8 mouse cellular contexts compared by ENCODE assay signal in the genomic region with DNA sequence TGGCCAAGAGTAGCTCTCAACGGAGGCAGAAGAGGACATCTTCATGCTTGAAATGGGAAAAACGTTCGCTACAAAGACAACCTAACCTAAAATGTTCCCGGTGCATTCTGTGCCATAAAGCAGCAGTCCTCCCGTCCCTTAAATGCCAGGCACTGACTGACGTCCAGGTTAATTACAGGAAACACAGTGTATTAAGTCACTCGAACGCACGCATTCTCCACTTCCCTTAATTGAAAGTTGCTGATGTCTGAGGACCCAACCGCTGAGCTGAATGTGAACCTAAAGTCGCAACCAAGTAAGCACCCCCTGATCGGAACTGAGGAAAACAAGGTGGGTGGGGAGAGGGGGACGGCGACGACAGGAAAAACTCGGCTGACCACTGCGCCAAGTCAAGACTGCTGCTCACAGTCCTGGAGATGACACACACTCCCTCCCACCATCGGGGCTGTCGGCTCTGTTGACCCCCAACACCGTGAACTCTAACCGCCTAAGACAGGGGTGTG. TPM values are rescaled to one million over a fixed set of nuclear protein-coding genes. Genes with fewer than 3 reads are reported as not detected.
DNase-seq lines count a peak whose midpoint lies in the region; ATAC-seq and TF ChIP-seq lines count a peak whose summit lies in the region.

No protein-coding gene starts in this region.

- WGBS in intestine, postnatal 0 days = 1% methylated on average over 21 of the region's 21 CpGs

- ATAC-seq in CD4-positive, CD25-positive, alpha-beta regulatory T cell, adult 4 months = peak; percentile 34
- no peak for ATAC-seq in intestine, postnatal 0 days
- ATAC-seq in monocyte, adult 5-6 weeks (replicated peaks; ENCODE audit: insufficient number of reproducible peaks, low FRiP score, low TSS enrichment, poor library complexity, severe bottlenecking) = peak; percentile 74

- H3K27me3 ChIP-seq in erythroblast, embryonic 14.5 days (ENCODE audit: control insufficient read depth) = no peaks in the 10 kb centered on the region
- H3K27me3 ChIP-seq in intestine, postnatal 0 days (replicated peaks; ENCODE audit: control insufficient read depth, insufficient read depth, low read length) = no peaks in the 10 kb centered on the region

- peak; percentile 17 for DNase-seq in kidney, adult 18-20 months
- DNase-seq in kidney, postnatal 10 days = no peak
- no peak for DNase-seq in ovary, adult 18-20 months (ENCODE audit: low spot score)
- no peak for DNase-seq in thymus, postnatal 14 days

- no peaks in the 10 kb centered on the region for H3K9me3 ChIP-seq in erythroblast, embryonic 14.5 days (ENCODE audit: control insufficient read depth, low read length)
- H3K9me3 ChIP-seq in intestine, postnatal 0 days (ENCODE audit: control insufficient read depth) = no peaks in the 10 kb centered on the region

- H3K27ac ChIP-seq in intestine, postnatal 0 days (ENCODE audit: low read depth, low read length) = peak overlapping the region; percentile 94

- peak overlapping the region; percentile 68 for H3K4me3 ChIP-seq in erythroblast, embryonic 14.5 days (replicated peaks)
- H3K4me3 ChIP-seq in intestine, postnatal 0 days (ENCODE audit: low read depth, low read length) = peak overlapping the region; percentile 89

- no peak for TF ChIP-seq CTCF in intestine, postnatal 0 days (IDR thresholded peaks at IDR 0.05; ENCODE audit: low read depth)

- peaks cover 37% of the 10 kb centered on the region for H3K4me1 ChIP-seq in erythroblast, embryonic 14.5 days (ENCODE audit: control insufficient read depth)
- peaks cover 5% of the 10 kb centered on the region for H3K4me1 ChIP-seq in intestine, postnatal 0 days (replicated peaks; ENCODE audit: control insufficient read depth, insufficient read depth, low read length)

- peak overlapping the region; percentile 87 for H3K4me2 ChIP-seq in intestine, postnatal 0 days (replicated peaks; ENCODE audit: low read depth)

- peaks cover 30% of the 10 kb centered on the region for H3K36me3 ChIP-seq in erythroblast, embryonic 14.5 days (ENCODE audit: control insufficient read depth)
- H3K36me3 ChIP-seq in intestine, postnatal 0 days (ENCODE audit: control insufficient read depth, insufficient read depth) = peaks cover 12% of the 10 kb centered on the region; the same call in 1 of the 2 replicates

- peak overlapping the region; percentile 97 for H3K9ac ChIP-seq in intestine, postnatal 0 days (ENCODE audit: low read depth, low read length)

RNA-seq across cellular contexts. Expression of a gene that starts 0.7 kb away (rescaled TPM):
- 10 to 100 TPM; 32.3 to 38.6 TPM for polyA plus RNA-seq in CD4-positive, CD25-positive, alpha-beta regulatory T cell, adult 4 months (2017; shearing (Covaris generic))
- 0.36 and 0.46 TPM in 2 replicates for polyA plus RNA-seq in erythroblast, embryonic 14.5 days (2012)
- 52.9 and 53.7 TPM in 2 replicates for polyA plus RNA-seq in intestine, postnatal 0 days (2015; fragmentation: Nextera tagmentation; extraction: Ambion mirVana)
- total RNA-seq in monocyte, adult 5-6 weeks (2017) = 64.8 to 81.4 TPM (median 73.4 TPM) in 3 replicates

RNA-seq across cellular contexts. Expression of a gene that starts 38.7 kb away (rescaled TPM):
- 10 to 100 TPM; 16.5 to 21.1 TPM for polyA plus RNA-seq in CD4-positive, CD25-positive, alpha-beta regulatory T cell, adult 4 months (2017; shearing (Covaris generic))
- 2.4 and 2.5 TPM in 2 replicates for polyA plus RNA-seq in erythroblast, embryonic 14.5 days (2012)
- polyA plus RNA-seq in intestine, postnatal 0 days (2015; fragmentation: Nextera tagmentation; extraction: Ambion mirVana) = 46.5 and 58.8 TPM in 2 replicates
- total RNA-seq in monocyte, adult 5-6 weeks (2017) = 27.3 to 53.5 TPM (median 33.8 TPM) in 3 replicates

RNA-seq across cellular contexts. Expression of a gene that starts 40.6 kb away (rescaled TPM):
- 10 to 100 TPM; 22.2 to 34.8 TPM for polyA plus RNA-seq in CD4-positive, CD25-positive, alpha-beta regulatory T cell, adult 4 months (2017; shearing (Covaris generic))
- polyA plus RNA-seq in erythroblast, embryonic 14.5 days (2012) = 1.9 and 2.6 TPM in 2 replicates
- polyA plus RNA-seq in intestine, postnatal 0 days (2015; fragmentation: Nextera tagmentation; extraction: Ambion mirVana) = 16.8 and 18.5 TPM in 2 replicates
- total RNA-seq in monocyte, adult 5-6 weeks (2017) = 38.1 to 54.2 TPM (median 52.6 TPM) in 3 replicates

Comparison
In these comparisons a context has a peak if more than half of its experiments do, and no peak if none do; other contexts are left out.
1. RNA of a gene that starts 0.7 kb away (polyA plus RNA-seq): 52.9 to 53.7 TPM in intestine, postnatal 0 days and 32.3 to 38.6 TPM in CD4-positive, CD25-positive, alpha-beta regulatory T cell, adult 4 months; 0.36 to 0.46 TPM in erythroblast, embryonic 14.5 days; every median in the first group is over 10 times any median in the second.